Mouse (Mus musculus): ENCODE results near the gene Cnnm3. TPM values are rescaled to one million over a fixed set of nuclear protein-coding genes. Genes with fewer than 3 reads are reported as not detected.
"Not testable (repeated sequence)": the region's sequence is repeated elsewhere in the genome, so short reads cannot be mapped to it uniquely, and the experiment has no call there.

Cnnm3 gene
- polyA plus RNA-seq, 1 experiment from 2014 or later = 7.9 TPM

GRCm38 (mm10) chr1:36536397-36536728, 24.7 kb downstream of the Cnnm3 start:
- Histone ChIP-seq H3K27ac (ENCODE audit: low read depth, low read length) (no peak overlapping the region), H3K27me3 (ENCODE audit: control insufficient read depth, insufficient read depth, low read length) (no peaks in the 10 kb centered on the region), H3K9ac (ENCODE audit: low read depth, low read length) (no peak overlapping the region), H3K4me3 (ENCODE audit: low read depth, low read length) (no peak overlapping the region), H3K4me2 (replicated peaks; ENCODE audit: low read depth, low read length) (no peak overlapping the region), H3K36me3 (ENCODE audit: control insufficient read depth, insufficient read depth, low read length) (no peaks in the 10 kb centered on the region), H3K4me1 (replicated peaks; ENCODE audit: control insufficient read depth, insufficient read depth, low read length) (no peaks in the 10 kb centered on the region), H3K9me3 (ENCODE audit: control insufficient read depth, low read length) (no peaks in the 10 kb centered on the region)
- ATAC-seq (ENCODE audit: low FRiP score) (no peak), DNase-seq (ENCODE audit: low spot score) (no peak)
- WGBS = 72% methylated on average over 8 of the region's 8 CpGs

GRCm38 (mm10) chr1:36536783-36537182, 25.1 kb downstream of the Cnnm3 start, which contains the start of gene Ankrd23:
Gene Ankrd23 (minus strand): TSS chr1:36536883.
- ATAC-seq (ENCODE audit: low FRiP score); DNase-seq (ENCODE audit: low spot score); H3K36me3 ChIP-seq (ENCODE audit: control insufficient read depth, insufficient read depth, low read length); H3K4me3 ChIP-seq (ENCODE audit: low read depth, low read length); H3K4me1 ChIP-seq (replicated peaks; ENCODE audit: control insufficient read depth, insufficient read depth, low read length); H3K9me3 ChIP-seq (ENCODE audit: control insufficient read depth, low read length); H3K27me3 ChIP-seq (ENCODE audit: control insufficient read depth, insufficient read depth, low read length); H3K4me2 ChIP-seq (replicated peaks; ENCODE audit: low read depth, low read length); H3K27ac ChIP-seq (ENCODE audit: low read depth, low read length); H3K9ac ChIP-seq (ENCODE audit: low read depth, low read length): not testable (repeated sequence)
- 93% methylated on average over 9 of the region's 9 CpGs for WGBS

- WGBS = 88% methylated on average over 4 of the region's 4 CpGs
- no peak overlapping the region for H3K4me3 ChIP-seq (ENCODE audit: low read depth, low read length)
- no peaks in the 10 kb centered on the region for H3K9me3 ChIP-seq (ENCODE audit: control insufficient read depth, low read length)
- no peaks in the 10 kb centered on the region; the same call in 1 of the 2 replicates for H3K36me3 ChIP-seq (ENCODE audit: control insufficient read depth, insufficient read depth, low read length)
- ATAC-seq (ENCODE audit: low FRiP score) = no peak
- no peak overlapping the region for H3K27ac ChIP-seq (ENCODE audit: low read depth, low read length)
- DNase-seq (ENCODE audit: low spot score) = no peak
- H3K9ac ChIP-seq (ENCODE audit: low read depth, low read length) = no peak overlapping the region
- H3K4me2 ChIP-seq (replicated peaks; ENCODE audit: low read depth, low read length) = no peak overlapping the region
- H3K27me3 ChIP-seq (ENCODE audit: control insufficient read depth, insufficient read depth, low read length) = no peaks in the 10 kb centered on the region
- H3K4me1 ChIP-seq (replicated peaks; ENCODE audit: control insufficient read depth, insufficient read depth, low read length) = no peaks in the 10 kb centered on the region
These were observed 27.1 kb downstream of the Cnnm3 start for GRCm38 (mm10) chr1:36538727-36539126.

GRCm38 (mm10) chr1:36539186-36539585, 27.5 kb downstream of the Cnnm3 start, which contains the start of gene Gm42417:
Gene Gm42417 (minus strand): TSS chr1:36539429.
- Histone ChIP-seq H3K9me3 (ENCODE audit: control insufficient read depth, low read length) (no peaks in the 10 kb centered on the region), H3K4me3 (ENCODE audit: low read depth, low read length) (no peak within 1 kb of the TSS), H3K4me2 (replicated peaks; ENCODE audit: low read depth, low read length) (no peak within 1 kb of the TSS), H3K36me3 (ENCODE audit: control insufficient read depth, insufficient read depth, low read length) (no peaks in the 10 kb centered on the region; the same call in 1 of the 2 replicates), H3K4me1 (replicated peaks; ENCODE audit: control insufficient read depth, insufficient read depth, low read length) (no peaks in the 10 kb centered on the region), H3K9ac (ENCODE audit: low read depth, low read length) (no peak within 1 kb of the TSS), H3K27me3 (ENCODE audit: control insufficient read depth, insufficient read depth, low read length) (no peaks in the 10 kb centered on the region), H3K27ac (ENCODE audit: low read depth, low read length) (no peak within 1 kb of the TSS)
- WGBS = 45% methylated on average over 9 of the region's 9 CpGs
- no peak for ATAC-seq (ENCODE audit: low FRiP score)
- DNase-seq (ENCODE audit: low spot score) = no peak

GRCm38 (mm10) chr1:36540132-36540531, 28.5 kb downstream of the Cnnm3 start:
- Histone ChIP-seq H3K27ac (ENCODE audit: low read depth, low read length) (no peak overlapping the region), H3K9ac (ENCODE audit: low read depth, low read length) (no peak overlapping the region), H3K4me3 (ENCODE audit: low read depth, low read length) (no peak overlapping the region), H3K9me3 (ENCODE audit: control insufficient read depth, low read length) (no peaks in the 10 kb centered on the region), H3K36me3 (ENCODE audit: control insufficient read depth, insufficient read depth, low read length) (no peaks in the 10 kb centered on the region; the same call in 1 of the 2 replicates), H3K4me1 (replicated peaks; ENCODE audit: control insufficient read depth, insufficient read depth, low read length) (no peaks in the 10 kb centered on the region), H3K4me2 (replicated peaks; ENCODE audit: low read depth, low read length) (no peak overlapping the region), H3K27me3 (ENCODE audit: control insufficient read depth, insufficient read depth, low read length) (no peaks in the 10 kb centered on the region)
- ATAC-seq (ENCODE audit: low FRiP score) (no peak), DNase-seq (ENCODE audit: low spot score) (no peak)
- WGBS = 90% methylated on average over 11 of the region's 11 CpGs

- no peaks in the 10 kb centered on the region; the same call in 1 of the 2 replicates for H3K36me3 ChIP-seq (ENCODE audit: control insufficient read depth, insufficient read depth, low read length)
- H3K9ac ChIP-seq (ENCODE audit: low read depth, low read length) = no peak overlapping the region
- WGBS = 92% methylated on average over 12 of the region's 12 CpGs
- ATAC-seq (ENCODE audit: low FRiP score) (no peak), DNase-seq (ENCODE audit: low spot score) (no peak)
- no peak overlapping the region for H3K4me2 ChIP-seq (replicated peaks; ENCODE audit: low read depth, low read length)
- H3K9me3 ChIP-seq (ENCODE audit: control insufficient read depth, low read length) = no peaks in the 10 kb centered on the region
- H3K27ac ChIP-seq (ENCODE audit: low read depth, low read length) = no peak overlapping the region
- no peaks in the 10 kb centered on the region for H3K4me1 ChIP-seq (replicated peaks; ENCODE audit: control insufficient read depth, insufficient read depth, low read length)
- H3K4me3 ChIP-seq (ENCODE audit: low read depth, low read length) = no peak overlapping the region
- H3K27me3 ChIP-seq (ENCODE audit: control insufficient read depth, insufficient read depth, low read length) = no peaks in the 10 kb centered on the region
These were observed 29.1 kb downstream of the Cnnm3 start for GRCm38 (mm10) chr1:36540807-36541206.

GRCm38 (mm10) chr1:36541844-36542243, 30.2 kb downstream of the Cnnm3 start:
- no peaks in the 10 kb centered on the region for H3K27me3 ChIP-seq (ENCODE audit: control insufficient read depth, insufficient read depth, low read length)
- ATAC-seq (ENCODE audit: low FRiP score) (no peak), DNase-seq (ENCODE audit: low spot score) (no peak)
- 96% methylated on average over 16 of the region's 16 CpGs for WGBS
- no peak overlapping the region for H3K27ac ChIP-seq (ENCODE audit: low read depth, low read length)
- no peaks in the 10 kb centered on the region for H3K4me1 ChIP-seq (replicated peaks; ENCODE audit: control insufficient read depth, insufficient read depth, low read length)
- H3K9ac ChIP-seq (ENCODE audit: low read depth, low read length) = no peak overlapping the region
- H3K4me3 ChIP-seq (ENCODE audit: low read depth, low read length) = no peak overlapping the region
- no peaks in the 10 kb centered on the region; the same call in 1 of the 2 replicates for H3K36me3 ChIP-seq (ENCODE audit: control insufficient read depth, insufficient read depth, low read length)
- H3K9me3 ChIP-seq (ENCODE audit: control insufficient read depth, low read length) = no peaks in the 10 kb centered on the region
- no peak overlapping the region for H3K4me2 ChIP-seq (replicated peaks; ENCODE audit: low read depth, low read length)

GRCm38 (mm10) chr1:36542925-36543324, 31.3 kb downstream of the Cnnm3 start:
- DNase-seq (ENCODE audit: low spot score) (no peak), ATAC-seq (ENCODE audit: low FRiP score) (no peak)
- Histone ChIP-seq H3K4me1 (replicated peaks; ENCODE audit: control insufficient read depth, insufficient read depth, low read length) (no peaks in the 10 kb centered on the region; the same call in 1 of the 2 replicates), H3K4me3 (ENCODE audit: low read depth, low read length) (no peak overlapping the region), H3K27ac (ENCODE audit: low read depth, low read length) (no peak overlapping the region), H3K27me3 (ENCODE audit: control insufficient read depth, insufficient read depth, low read length) (no peaks in the 10 kb centered on the region), H3K36me3 (ENCODE audit: control insufficient read depth, insufficient read depth, low read length) (no peaks in the 10 kb centered on the region; the same call in 1 of the 2 replicates), H3K4me2 (replicated peaks; ENCODE audit: low read depth, low read length) (no peak overlapping the region), H3K9ac (ENCODE audit: low read depth, low read length) (no peak overlapping the region), H3K9me3 (ENCODE audit: control insufficient read depth, low read length) (no peaks in the 10 kb centered on the region)
- 94% methylated on average over 9 of the region's 9 CpGs for WGBS

- peaks cover 6% of the 10 kb centered on the region for H3K36me3 ChIP-seq (ENCODE audit: control insufficient read depth, insufficient read depth, low read length)
- DNase-seq (ENCODE audit: low spot score) (no peak), ATAC-seq (ENCODE audit: low FRiP score) (no peak)
- no peak overlapping the region for H3K9ac ChIP-seq (ENCODE audit: low read depth, low read length)
- peaks cover 2% of the 10 kb centered on the region; the same call in 1 of the 2 replicates for H3K4me1 ChIP-seq (replicated peaks; ENCODE audit: control insufficient read depth, insufficient read depth, low read length)
- no peak overlapping the region for H3K4me2 ChIP-seq (replicated peaks; ENCODE audit: low read depth, low read length)
- WGBS = 74% methylated on average over 2 of the region's 2 CpGs
- H3K27me3 ChIP-seq (ENCODE audit: control insufficient read depth, insufficient read depth, low read length) = no peaks in the 10 kb centered on the region
- H3K9me3 ChIP-seq (ENCODE audit: control insufficient read depth, low read length) = no peaks in the 10 kb centered on the region
- H3K27ac ChIP-seq (ENCODE audit: low read depth, low read length) = no peak overlapping the region
- no peak overlapping the region for H3K4me3 ChIP-seq (ENCODE audit: low read depth, low read length)
These were observed 33.7 kb downstream of the Cnnm3 start for GRCm38 (mm10) chr1:36545382-36545781.
